Mouse (Mus musculus) embryo, embryonic 11 days (tissue): ENCODE data around the gene Frmd4a.

Experiments used
- DNase-seq: peaks from one replicate; pipeline ENCODE4 v3.0.0-alpha.2; 2015

The Frmd4a gene

GRCm38 (mm10) chr2:4562373-4562772 is 544.9 kb downstream of the Frmd4a start:
- no peak for DNase-seq

GRCm38 (mm10) chr2:4562826-4563225 is 545.3 kb downstream of the Frmd4a start:
- no peak for DNase-seq

DNA sequence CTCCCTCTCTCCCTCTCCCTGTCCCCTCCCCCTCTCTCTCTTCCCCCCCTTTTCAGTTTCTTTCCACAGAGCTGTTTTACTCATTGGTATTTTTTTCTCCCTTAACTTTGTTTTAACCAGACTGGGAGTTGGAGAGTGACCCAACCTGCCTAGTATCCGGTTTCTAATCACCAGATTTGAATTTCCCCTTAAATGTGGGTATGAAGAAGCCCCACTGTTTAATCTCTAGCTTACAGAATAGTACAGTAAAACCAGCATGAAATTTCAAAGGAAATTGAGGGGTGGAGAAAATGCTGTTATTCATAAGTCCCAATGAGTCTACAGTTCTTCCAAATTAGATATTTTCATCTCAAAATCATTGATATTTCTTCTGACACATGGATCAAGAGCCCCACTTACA is 545.8 kb downstream of the Frmd4a start:
- DNase-seq = no peak

DNA sequence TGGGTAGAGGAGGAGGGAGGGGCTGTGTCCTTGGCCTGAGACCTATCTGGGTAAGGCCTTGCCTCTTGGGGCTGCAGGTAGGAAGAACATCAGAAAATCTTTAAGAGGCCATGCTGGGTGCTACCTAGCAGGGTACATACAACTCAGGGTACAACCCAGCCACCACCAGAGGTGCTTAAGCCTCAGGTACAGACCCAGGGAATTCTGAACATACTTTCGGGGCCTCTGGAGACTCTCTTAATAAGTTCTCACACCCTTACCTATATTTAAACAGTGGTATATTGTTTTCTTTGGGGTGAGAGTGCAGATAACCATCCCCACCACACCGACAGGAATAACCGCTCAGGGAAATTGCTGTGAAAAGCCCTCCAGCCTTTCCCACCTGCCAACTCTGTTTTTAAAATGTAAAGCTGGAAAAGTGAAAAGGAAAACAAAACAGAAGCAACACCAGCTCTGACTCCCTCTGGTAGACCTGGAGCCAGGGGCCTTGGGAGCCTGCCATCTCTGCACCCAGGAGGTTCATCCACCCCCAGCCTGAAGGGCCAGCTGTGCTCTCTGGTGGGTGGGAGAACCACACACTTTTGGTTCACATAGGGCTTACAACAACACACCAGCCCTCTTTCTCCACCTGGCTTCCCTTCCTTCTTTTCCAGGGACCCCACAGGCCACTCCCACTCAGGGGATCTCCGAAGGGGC is 548.9 kb downstream of the Frmd4a start:
- DNase-seq = no peak

GRCm38 (mm10) chr2:4566956-4567680 is 549.6 kb downstream of the Frmd4a start:
- no peak for DNase-seq

- no peak for DNase-seq
Measured at GRCm38 (mm10) chr2:4568967-4569366, 551.5 kb downstream of the Frmd4a start.

DNA sequence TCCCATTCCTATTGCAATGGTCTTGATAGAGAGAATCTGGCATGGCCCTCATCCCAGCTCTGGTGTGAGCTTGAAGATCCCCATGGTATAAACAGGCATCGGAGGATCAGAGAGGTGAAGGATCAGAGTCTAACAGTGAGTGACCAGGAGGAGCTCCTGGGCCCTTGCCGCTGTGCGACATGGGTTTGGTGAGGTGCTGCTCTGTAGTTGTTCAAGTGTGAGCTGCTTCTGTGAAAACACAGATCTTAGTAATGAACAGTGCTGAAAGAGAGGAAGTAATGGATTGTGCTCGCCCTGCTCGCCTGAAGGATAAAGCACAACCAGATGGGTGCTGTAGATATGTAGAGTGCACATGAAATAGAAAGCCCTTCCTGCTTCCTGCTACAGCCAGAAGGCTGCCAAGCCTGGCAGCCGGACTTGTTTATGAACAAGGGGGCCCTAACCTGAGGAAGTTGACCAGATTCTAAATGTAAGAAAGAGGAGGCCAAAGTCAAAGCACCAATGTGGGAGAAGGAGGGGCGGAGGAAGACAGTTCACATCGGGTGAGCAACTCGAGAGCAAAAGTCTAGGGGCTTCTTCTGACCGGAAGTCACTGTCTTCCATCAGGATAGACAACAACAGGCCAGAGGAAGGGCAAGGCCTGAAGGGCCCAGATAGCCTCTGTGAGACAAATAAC is 552.8 kb downstream of the Frmd4a start:
- no peak for DNase-seq

GRCm38 (mm10) chr2:4572498-4573263 is 555.2 kb downstream of the Frmd4a start:
- no peak for DNase-seq

DNA sequence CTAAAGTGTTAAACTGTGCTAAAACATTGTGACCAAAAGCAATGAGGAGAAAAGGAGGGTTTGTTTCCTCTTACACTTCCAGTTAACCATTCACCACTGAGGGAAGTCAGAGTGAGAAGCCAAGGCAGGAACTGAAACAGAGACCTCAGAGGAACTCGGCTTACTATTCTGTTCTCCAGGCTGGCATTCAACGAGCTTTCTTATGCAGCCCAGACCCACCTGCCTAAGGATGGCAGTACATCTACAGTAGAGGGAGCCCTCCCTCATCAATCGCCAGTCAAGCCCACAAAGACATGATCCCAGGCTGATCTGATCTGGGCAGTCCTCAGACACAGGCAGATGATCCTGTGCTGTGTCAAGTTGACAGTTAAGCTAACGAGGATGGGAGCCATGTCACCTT is 555.9 kb downstream of the Frmd4a start:
- DNase-seq = no peak

DNA sequence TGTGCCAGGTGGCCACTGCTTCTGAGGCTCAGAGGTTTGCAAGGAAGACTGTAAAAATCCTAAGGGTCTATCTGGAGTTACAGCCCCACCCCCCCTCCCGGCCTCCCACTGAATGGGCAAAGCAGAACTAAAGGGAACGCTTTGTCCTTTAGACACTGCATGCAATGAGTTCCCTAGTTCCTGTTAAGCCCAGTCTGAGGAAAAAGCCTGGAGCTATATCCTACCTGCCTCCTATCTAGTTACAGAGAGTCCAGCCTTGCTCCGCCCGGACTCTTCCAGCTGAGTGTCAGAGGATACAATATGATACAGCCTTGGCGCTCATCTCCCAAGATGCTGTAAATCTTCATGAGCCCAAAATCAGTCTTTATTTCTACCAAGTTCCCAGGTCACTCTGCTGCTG is 556.7 kb downstream of the Frmd4a start:
- DNase-seq = no peak

DNA sequence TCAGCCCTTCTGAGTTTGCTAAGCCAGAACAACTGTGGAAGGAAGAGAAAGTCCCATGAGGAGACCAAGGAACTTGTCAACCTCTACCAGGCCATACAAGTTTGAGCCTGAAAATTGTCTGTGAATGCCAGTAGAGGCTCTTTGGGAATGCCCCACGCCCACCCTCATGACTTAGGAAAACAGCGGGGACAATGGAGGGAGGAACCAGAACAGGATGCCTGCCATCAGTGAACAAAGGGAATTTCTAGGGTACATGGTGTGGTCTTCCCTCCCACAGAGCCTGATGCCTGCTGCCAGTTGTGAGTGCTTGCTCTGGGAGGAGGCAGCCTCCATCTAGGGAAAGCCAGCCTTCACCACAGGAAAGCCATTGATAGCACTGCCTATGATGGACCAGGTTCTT is 557.6 kb downstream of the Frmd4a start:
- DNase-seq = no peak

- DNase-seq = no peak
Measured at GRCm38 (mm10) chr2:4575975-4576374, 558.5 kb downstream of the Frmd4a start.

DNA sequence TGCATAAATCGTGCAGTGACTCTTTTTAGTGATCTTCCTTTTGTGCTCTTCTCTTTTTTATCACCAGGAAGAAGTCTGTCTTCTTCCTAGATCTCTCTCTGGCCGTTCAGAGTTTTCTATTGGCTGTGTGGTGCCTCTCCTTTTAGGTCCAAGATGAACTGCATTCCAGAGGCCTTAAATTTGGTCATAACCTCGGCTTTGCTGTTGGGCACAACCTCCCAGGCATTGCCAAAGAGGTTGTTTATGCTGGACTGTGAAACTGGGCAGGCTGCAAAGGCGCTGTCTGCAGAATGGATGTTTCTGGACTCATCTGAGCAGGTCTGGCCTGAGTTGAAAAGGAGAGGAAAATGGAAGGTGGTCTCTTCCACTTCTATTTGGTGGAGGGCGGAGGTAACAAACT is 560.8 kb downstream of the Frmd4a start:
- DNase-seq = no peak

GRCm38 (mm10) chr2:4579357-4580068 is 562.0 kb downstream of the Frmd4a start:
- no peak for DNase-seq

- DNase-seq = no peak
Measured at GRCm38 (mm10) chr2:4580666-4581065, 563.1 kb downstream of the Frmd4a start.

- DNase-seq = no peak
Measured at GRCm38 (mm10) chr2:4582930-4583329, 565.4 kb downstream of the Frmd4a start.

DNA sequence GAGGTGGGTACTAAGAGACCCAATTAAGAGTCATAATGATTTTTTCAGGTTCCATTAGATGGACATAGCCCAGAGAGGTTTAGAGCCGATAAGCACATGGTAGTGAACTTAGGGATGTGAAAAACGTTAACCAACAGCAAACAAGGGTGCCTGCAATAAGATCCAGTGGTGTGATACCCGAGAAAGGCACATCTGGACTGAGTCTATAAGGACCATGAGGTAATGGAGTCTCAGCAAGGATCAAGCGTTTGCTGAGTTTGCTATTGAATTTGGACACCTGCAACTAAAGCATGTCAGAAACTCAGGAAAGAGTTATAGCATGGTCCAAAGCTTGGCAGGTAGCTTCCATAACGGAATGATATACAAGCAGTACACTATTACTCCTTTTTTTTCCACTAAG is 566.7 kb downstream of the Frmd4a start:
- DNase-seq = peak; percentile 31

- DNase-seq = peak; percentile 35
Measured at GRCm38 (mm10) chr2:4586245-4586644, 568.7 kb downstream of the Frmd4a start.

- DNase-seq = peak; percentile 88
Measured at GRCm38 (mm10) chr2:4587685-4588409, 570.3 kb downstream of the Frmd4a start.

- DNase-seq = no peak
Measured at GRCm38 (mm10) chr2:4591647-4592046, 574.1 kb downstream of the Frmd4a start.

GRCm38 (mm10) chr2:4592666-4593065 is 575.1 kb downstream of the Frmd4a start:
- DNase-seq = no peak

DNA sequence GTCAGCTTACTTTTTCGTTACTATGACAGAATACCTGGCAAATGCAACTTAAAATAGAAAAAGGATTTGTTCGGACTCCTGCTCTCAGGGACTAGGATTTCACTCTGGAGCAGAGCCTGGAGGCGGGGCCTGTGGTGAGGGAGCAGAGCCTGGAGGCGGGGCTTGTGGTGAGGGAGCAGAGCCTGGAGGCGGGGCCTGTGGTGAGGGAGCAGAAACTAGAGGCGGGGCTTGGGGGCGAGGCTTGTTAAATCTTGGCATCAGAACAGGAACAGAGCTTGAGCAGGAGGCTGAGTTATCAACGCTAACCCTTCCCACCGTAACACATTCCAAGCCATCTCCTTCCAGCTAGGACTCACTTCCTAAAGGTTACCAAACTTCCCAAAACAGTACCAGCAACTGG is 575.9 kb downstream of the Frmd4a start:
- peak; percentile 74 for DNase-seq
